In genomic region chr15:81858517-81859329, GRCm38 (mm10) we compare ENCODE assay signal across 8 mouse cellular contexts. TPM values are rescaled to one million over a fixed set of nuclear protein-coding genes. Genes with fewer than 3 reads are reported as not detected.
DNase-seq lines count a peak whose midpoint lies in the region; ATAC-seq and TF ChIP-seq lines count a peak whose summit lies in the region.

Gene Tob2, minus strand, starts transcription at chr15:81858796.

- DNase-seq in G1E (ENCODE audit: low spot score): no peak
- DNase-seq in cerebellum, adult 18-20 months: peak; percentile 73 to 81
- DNase-seq in forelimb bud, embryonic 11.5 days (ENCODE audit: low read depth, low spot score): peak; percentile 29
- DNase-seq in heart, postnatal 36 days: peak; percentile 74 to 80
- peak; percentile 62 to 63 for DNase-seq in layer of hippocampus, adult 2 months (ENCODE audit: low spot score in 2 of 2)
- DNase-seq in lung, embryonic 14.5 days: peak; percentile 64
- DNase-seq in thymus, postnatal 10 days (ENCODE audit: low spot score in 2 of 2): peak; percentile 72 to 75

- H3K9me3 ChIP-seq in G1E (replicated peaks): no peaks in the 10 kb centered on the region
- no peaks in the 10 kb centered on the region for H3K9me3 ChIP-seq in lung, embryonic 14.5 days (ENCODE audit: low read depth, low read length)

- TF ChIP-seq CTCF in G1E (IDR thresholded peaks at IDR 0.05; ENCODE audit: low read depth, low read length): no peak
- peak; percentile 45; the same call in 1 of the 2 replicates for TF ChIP-seq CTCF in layer of hippocampus, adult 2 months (conservative IDR thresholded peaks at IDR 0.05)
- TF ChIP-seq CTCF in lung, embryonic 14.5 days (IDR thresholded peaks at IDR 0.05; ENCODE audit: low read depth): peak; percentile 29; the same call in 1 of the 2 replicates

- peaks cover 54% of the 10 kb centered on the region for H3K4me1 ChIP-seq in G1E (ENCODE audit: insufficient read depth, low read depth, low read length)
- no peaks in the 10 kb centered on the region for H3K4me1 ChIP-seq in lung, embryonic 14.5 days (ENCODE audit: insufficient read depth)

- H3K4me3 ChIP-seq in G1E (ENCODE audit: low read depth, low read length): peak within 1 kb of the TSS; percentile 85
- peak within 1 kb of the TSS; percentile 69 for H3K4me3 ChIP-seq in layer of hippocampus, adult 2 months
- peak within 1 kb of the TSS; percentile 97 for H3K4me3 ChIP-seq in lung, embryonic 14.5 days (ENCODE audit: low read depth, low read length)

- no peaks in the 10 kb centered on the region for H3K27me3 ChIP-seq in G1E (ENCODE audit: insufficient read depth, low read length)
- no peaks in the 10 kb centered on the region for H3K27me3 ChIP-seq in lung, embryonic 14.5 days (ENCODE audit: insufficient read depth, low read length)

- under 1% methylated on average over 44 of the region's 44 CpGs for WGBS in lung, embryonic 14.5 days

- H3K4me2 ChIP-seq in lung, embryonic 14.5 days: peak within 1 kb of the TSS; percentile 99

- peaks cover 23% of the 10 kb centered on the region for H3K36me3 ChIP-seq in G1E (replicated peaks)
- peaks cover 11% of the 10 kb centered on the region; the same call in 1 of the 2 replicates for H3K36me3 ChIP-seq in lung, embryonic 14.5 days (ENCODE audit: insufficient read depth)

- intact Hi-C loops in heart, postnatal 36 days (cut with DNase I): loop anchor here (1.0 to 2.0 kb wide), 3 partner anchors 14 to 48 kb away; partner anchors contain the start of gene Aco2

- no peak for ATAC-seq in G1E (ENCODE audit: extremely low read depth, insufficient number of reproducible peaks, low FRiP score, poor library complexity, severe bottlenecking)
- peak; percentile 2 for ATAC-seq in lung, embryonic 14.5 days (ENCODE audit: insufficient read depth)
- ATAC-seq in neutrophil, adult 5-6 weeks (ENCODE audit: extremely low read depth, insufficient number of reproducible peaks, low FRiP score, poor library complexity, severe bottlenecking): no peak

- peak within 1 kb of the TSS; percentile 96 for H3K27ac ChIP-seq in layer of hippocampus, adult 2 months
- peak within 1 kb of the TSS; percentile 97 for H3K27ac ChIP-seq in lung, embryonic 14.5 days (ENCODE audit: low read depth)

- H3K9ac ChIP-seq in lung, embryonic 14.5 days: peak within 1 kb of the TSS; percentile 88

RNA-seq across cellular contexts. Expression of gene Tob2, which starts in this region (rescaled TPM):
- total RNA-seq in G1E (2014; fragmentation: Nextera tagmentation): 30.4 and 32.3 TPM in 2 replicates
- total RNA-seq in G1E (2017): 8.5 and 9.9 TPM in 2 replicates
- polyA plus RNA-seq in G1E (2012): 35.4 and 37.5 TPM in 2 replicates
- total RNA-seq in heart, postnatal 36 days (2021): 100 to 1,000 TPM in 1 of 2 experiments, 10 to 100 TPM in 1; 74.9 to 130 TPM
- 10 to 100 TPM; 28.6 to 38.4 TPM for total RNA-seq in layer of hippocampus, adult 2 months (2021)
- 23.3 and 24.2 TPM in 2 replicates for polyA plus RNA-seq in lung, embryonic 14.5 days (2014; fragmentation: Nextera tagmentation; extraction: Ambion mirVana)
- total RNA-seq in neutrophil, adult 5-6 weeks (2017): 44.3 and 48.5 TPM in 2 replicates
